Mouse (Mus musculus): ENCODE results near the gene Spag5. TPM values are rescaled to one million over a fixed set of nuclear protein-coding genes. Genes with fewer than 3 reads are reported as not detected.

The Spag5 gene
- polyA plus RNA-seq (2015; fragmentation: Illumina TruSeq; extraction: RNeasy Lipid Tissue Mini Kit (QIAGEN cat#74804); ENCODE audit: low read depth, low replicate concordance) = 8.5 TPM

GRCm38 (mm10) chr11:78301357-78302084 is at the start of gene Spag5:
Gene Spag5, plus strand, starts transcription at chr11:78301529.

GRCm38 (mm10) chr11:78261380-78262352 is 39.7 kb upstream of the Spag5 start, which contains the start of gene 2610507B11Rik:
Gene 2610507B11Rik, plus strand, starts transcription at chr11:78261752.

GRCm38 (mm10) chr11:78290654-78291053 is 10.7 kb upstream of the Spag5 start, which contains the start of gene BC030499:
Gene BC030499, plus strand, starts transcription at chr11:78290841.

GRCm38 (mm10) chr11:78322860-78323259 is 21.5 kb downstream of the Spag5 start, which contains the start of gene Aldoc:
Gene Aldoc, plus strand, starts transcription at chr11:78322968.

GRCm38 (mm10) chr11:78327634-78328511 is 26.5 kb downstream of the Spag5 start, which contains the start of gene Pigs:
Gene Pigs, plus strand, starts transcription at chr11:78328415.

DNA sequence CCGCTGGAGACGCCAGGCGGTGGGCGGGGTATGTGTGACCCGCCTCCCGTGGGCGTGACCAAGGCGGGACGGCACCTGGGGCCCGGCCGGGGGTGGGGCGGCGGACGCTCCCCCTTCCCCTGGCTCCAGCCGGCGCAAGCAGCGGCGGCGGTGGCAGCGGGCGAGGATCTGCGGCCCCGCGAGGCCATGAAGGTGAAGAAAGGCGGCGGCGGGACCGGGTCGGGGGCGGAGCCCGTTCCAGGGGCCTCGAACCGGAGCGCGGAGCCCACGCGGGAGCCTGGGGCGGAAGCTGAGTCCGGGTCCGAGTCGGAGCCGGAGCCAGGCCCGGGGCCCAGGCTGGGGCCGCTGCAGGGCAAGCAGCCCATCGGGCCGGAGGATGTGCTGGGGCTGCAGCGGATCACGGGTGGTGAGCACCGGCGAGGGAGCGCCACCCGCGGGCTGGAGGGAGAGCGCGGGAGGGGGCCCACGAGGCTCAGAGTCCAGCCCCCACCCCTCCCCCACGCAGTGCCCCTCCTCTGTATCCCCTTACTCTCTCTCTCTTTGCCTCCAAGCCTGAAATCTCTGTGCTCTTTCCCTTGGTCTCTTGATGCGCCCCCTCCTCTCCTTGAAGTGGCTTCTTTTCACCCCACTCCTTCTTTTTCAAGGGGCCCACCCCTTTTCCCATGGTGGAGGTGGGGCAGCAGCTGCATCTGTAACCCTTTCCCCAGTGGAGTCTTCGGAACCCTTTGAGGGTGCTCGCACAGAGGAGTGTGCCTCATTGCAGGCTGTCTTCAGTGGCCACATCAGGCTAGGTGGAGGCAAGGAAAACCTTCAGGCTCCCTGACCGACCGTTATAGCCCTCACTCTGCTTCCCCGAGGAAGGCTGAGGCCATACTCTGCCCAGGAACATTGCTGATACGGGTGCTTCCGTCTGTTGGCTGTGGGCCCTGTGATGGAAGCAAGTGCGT is 42.3 kb downstream of the Spag5 start, which contains the start of gene Unc119:
TSS of gene Unc119 (plus strand) at position 102 of the 947 bp plus-strand sequence.

Other genes starting within 250 kb of the Spag5 start
- 19.6 TPM for gene Eral1, start 221.1 kb upstream of the Spag5 start, polyA plus RNA-seq (2015; fragmentation: Illumina TruSeq; extraction: RNeasy Lipid Tissue Mini Kit (QIAGEN cat#74804); ENCODE audit: low read depth, low replicate concordance)
- gene Fam222b, start 206.9 kb upstream of the Spag5 start, polyA plus RNA-seq (2015; fragmentation: Illumina TruSeq; extraction: RNeasy Lipid Tissue Mini Kit (QIAGEN cat#74804); ENCODE audit: low read depth, low replicate concordance) = 20.0 TPM
- gene Traf4, start 135.9 kb upstream of the Spag5 start, polyA plus RNA-seq (2015; fragmentation: Illumina TruSeq; extraction: RNeasy Lipid Tissue Mini Kit (QIAGEN cat#74804); ENCODE audit: low read depth, low replicate concordance) = 8.2 TPM
- gene Nek8, start 124.9 kb upstream of the Spag5 start, polyA plus RNA-seq (2015; fragmentation: Illumina TruSeq; extraction: RNeasy Lipid Tissue Mini Kit (QIAGEN cat#74804); ENCODE audit: low read depth, low replicate concordance) = 3.7 TPM
- gene Tlcd1, start 124.8 kb upstream of the Spag5 start, polyA plus RNA-seq (2015; fragmentation: Illumina TruSeq; extraction: RNeasy Lipid Tissue Mini Kit (QIAGEN cat#74804); ENCODE audit: low read depth, low replicate concordance) = 46.4 TPM
- gene Rpl23a, start 117.9 kb upstream of the Spag5 start, polyA plus RNA-seq (2015; fragmentation: Illumina TruSeq; extraction: RNeasy Lipid Tissue Mini Kit (QIAGEN cat#74804); ENCODE audit: low read depth, low replicate concordance) = 1,303 TPM
- 20.4 TPM for gene Rab34, start 113.1 kb upstream of the Spag5 start, polyA plus RNA-seq (2015; fragmentation: Illumina TruSeq; extraction: RNeasy Lipid Tissue Mini Kit (QIAGEN cat#74804); ENCODE audit: low read depth, low replicate concordance)
- 5.9 TPM for gene Proca1, start 108.1 kb upstream of the Spag5 start, polyA plus RNA-seq (2015; fragmentation: Illumina TruSeq; extraction: RNeasy Lipid Tissue Mini Kit (QIAGEN cat#74804); ENCODE audit: low read depth, low replicate concordance)
- 105 TPM for gene Sdf2, start 55.8 kb upstream of the Spag5 start, polyA plus RNA-seq (2015; fragmentation: Illumina TruSeq; extraction: RNeasy Lipid Tissue Mini Kit (QIAGEN cat#74804); ENCODE audit: low read depth, low replicate concordance)
- gene Supt6, start 55.5 kb upstream of the Spag5 start, polyA plus RNA-seq (2015; fragmentation: Illumina TruSeq; extraction: RNeasy Lipid Tissue Mini Kit (QIAGEN cat#74804); ENCODE audit: low read depth, low replicate concordance) = 54.7 TPM
- 99.7 TPM for gene 2610507B11Rik, start 39.8 kb upstream of the Spag5 start, polyA plus RNA-seq (2015; fragmentation: Illumina TruSeq; extraction: RNeasy Lipid Tissue Mini Kit (QIAGEN cat#74804); ENCODE audit: low read depth, low replicate concordance)
- gene BC030499, start 10.7 kb upstream of the Spag5 start, polyA plus RNA-seq (2015; fragmentation: Illumina TruSeq; extraction: RNeasy Lipid Tissue Mini Kit (QIAGEN cat#74804); ENCODE audit: low read depth, low replicate concordance) = 15.8 TPM
- 1,477 TPM for gene Aldoc, start 21.4 kb downstream of the Spag5 start, polyA plus RNA-seq (2015; fragmentation: Illumina TruSeq; extraction: RNeasy Lipid Tissue Mini Kit (QIAGEN cat#74804); ENCODE audit: low read depth, low replicate concordance)
- 43.4 TPM for gene Pigs, start 26.9 kb downstream of the Spag5 start, polyA plus RNA-seq (2015; fragmentation: Illumina TruSeq; extraction: RNeasy Lipid Tissue Mini Kit (QIAGEN cat#74804); ENCODE audit: low read depth, low replicate concordance)
- 49.8 TPM for gene Unc119, start 42.0 kb downstream of the Spag5 start, polyA plus RNA-seq (2015; fragmentation: Illumina TruSeq; extraction: RNeasy Lipid Tissue Mini Kit (QIAGEN cat#74804); ENCODE audit: low read depth, low replicate concordance)
- gene Foxn1, start 85.0 kb downstream of the Spag5 start, polyA plus RNA-seq (2015; fragmentation: Illumina TruSeq; extraction: RNeasy Lipid Tissue Mini Kit (QIAGEN cat#74804); ENCODE audit: low read depth, low replicate concordance) = not detected
- gene Slc13a2, start 120.7 kb downstream of the Spag5 start, polyA plus RNA-seq (2015; fragmentation: Illumina TruSeq; extraction: RNeasy Lipid Tissue Mini Kit (QIAGEN cat#74804); ENCODE audit: low read depth, low replicate concordance) = not detected
- 10.3 TPM for gene Slc46a1, start 164.2 kb downstream of the Spag5 start, polyA plus RNA-seq (2015; fragmentation: Illumina TruSeq; extraction: RNeasy Lipid Tissue Mini Kit (QIAGEN cat#74804); ENCODE audit: low read depth, low replicate concordance)
- gene Sarm1, start 196.2 kb downstream of the Spag5 start, polyA plus RNA-seq (2015; fragmentation: Illumina TruSeq; extraction: RNeasy Lipid Tissue Mini Kit (QIAGEN cat#74804); ENCODE audit: low read depth, low replicate concordance) = 16.7 TPM
- 86.5 TPM for gene Vtn, start 197.6 kb downstream of the Spag5 start, polyA plus RNA-seq (2015; fragmentation: Illumina TruSeq; extraction: RNeasy Lipid Tissue Mini Kit (QIAGEN cat#74804); ENCODE audit: low read depth, low replicate concordance)
- gene Sebox, start 201.9 kb downstream of the Spag5 start, polyA plus RNA-seq (2015; fragmentation: Illumina TruSeq; extraction: RNeasy Lipid Tissue Mini Kit (QIAGEN cat#74804); ENCODE audit: low read depth, low replicate concordance) = 4.9 TPM
- 90.3 TPM for gene Tmem199, start 210.6 kb downstream of the Spag5 start, polyA plus RNA-seq (2015; fragmentation: Illumina TruSeq; extraction: RNeasy Lipid Tissue Mini Kit (QIAGEN cat#74804); ENCODE audit: low read depth, low replicate concordance)
- 139 TPM for gene Poldip2, start 210.7 kb downstream of the Spag5 start, polyA plus RNA-seq (2015; fragmentation: Illumina TruSeq; extraction: RNeasy Lipid Tissue Mini Kit (QIAGEN cat#74804); ENCODE audit: low read depth, low replicate concordance)
- 31.9 TPM for gene Tnfaip1, start 234.8 kb downstream of the Spag5 start, polyA plus RNA-seq (2015; fragmentation: Illumina TruSeq; extraction: RNeasy Lipid Tissue Mini Kit (QIAGEN cat#74804); ENCODE audit: low read depth, low replicate concordance)
- gene Ift20, start 234.8 kb downstream of the Spag5 start, polyA plus RNA-seq (2015; fragmentation: Illumina TruSeq; extraction: RNeasy Lipid Tissue Mini Kit (QIAGEN cat#74804); ENCODE audit: low read depth, low replicate concordance) = 141 TPM
- 31.8 TPM for gene Tmem97, start 249.2 kb downstream of the Spag5 start, polyA plus RNA-seq (2015; fragmentation: Illumina TruSeq; extraction: RNeasy Lipid Tissue Mini Kit (QIAGEN cat#74804); ENCODE audit: low read depth, low replicate concordance)

All from brain, adult 10 weeks (tissue).